ENCODE assay signal across 17 mouse cellular contexts in the genomic region with DNA sequence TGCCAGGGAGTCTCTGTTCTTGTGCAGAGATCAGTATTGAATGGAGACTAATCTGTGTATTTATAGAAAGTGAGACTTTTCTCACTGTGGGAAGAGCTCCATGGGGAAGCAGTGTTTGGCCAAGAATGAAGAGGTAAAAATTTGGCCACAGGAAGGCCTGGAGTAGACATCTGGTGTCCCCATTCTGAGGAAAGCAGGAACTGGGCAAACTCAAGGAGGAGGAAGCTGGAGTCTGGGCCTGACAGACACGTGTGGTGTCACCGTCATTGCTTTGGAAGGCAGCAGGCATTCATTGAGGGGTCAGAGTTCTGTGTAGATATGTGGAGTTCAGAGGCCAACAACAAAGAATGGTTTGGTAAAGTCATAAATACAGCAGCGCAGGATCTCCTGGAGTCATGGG.
DNase-seq lines count a peak whose midpoint lies in the region; ATAC-seq and TF ChIP-seq lines count a peak whose summit lies in the region.
"Had no signal": no experiment of that assay in that cellular context is flagged by ENCODE, and none has a peak within 500 bp of the region (broad histone marks: within the 10 kb centered on the region; RNA-seq: fewer than 3 reads in every experiment).

No protein-coding gene starts in this region.

- no peak for DNase-seq in frontal cortex, postnatal 14 days (ENCODE audit: low spot score in 2 of 2)
- no peak for DNase-seq in stomach, postnatal 0 days (ENCODE audit: low spot score)
- DNase-seq in intestine, embryonic 14.5 days (ENCODE audit: low spot score): no peak
- peak; percentile 29 for DNase-seq in yolk sac, embryonic 10.5 days (ENCODE audit: low spot score)
- DNase-seq in kidney, adult 9 months: no peak
- DNase-seq in layer of hippocampus, adult 18-20 months (ENCODE audit: low spot score in 2 of 2): no peak
- DNase-seq: adrenal gland, postnatal 36 days; kidney, adult 8-10 months; right cerebral cortex, postnatal 25 days; thymus, adult 18-20 months had no signal

- H3K9ac ChIP-seq in stomach, embryonic 15.5 days: no peak overlapping the region
- H3K9ac ChIP-seq in stomach, postnatal 0 days (ENCODE audit: low read length): no peak overlapping the region
- H3K9ac ChIP-seq in intestine, embryonic 14.5 days (ENCODE audit: low read length): no peak overlapping the region
- H3K9ac ChIP-seq: embryonic facial prominence, embryonic 13.5 days; hindbrain, embryonic 15.5 days; lung, embryonic 15.5 days; neural tube, embryonic 12.5 days had no signal

- H3K4me3 ChIP-seq in stomach, embryonic 15.5 days (replicated peaks): no peak overlapping the region
- H3K4me3 ChIP-seq in stomach, postnatal 0 days (ENCODE audit: low read depth, low read length): no peak overlapping the region
- H3K4me3 ChIP-seq in intestine, embryonic 14.5 days (ENCODE audit: low read depth, low read length): no peak overlapping the region
- H3K4me3 ChIP-seq: embryonic facial prominence, embryonic 13.5 days; hindbrain, embryonic 15.5 days; lung, embryonic 15.5 days; neural tube, embryonic 12.5 days had no signal

- 0 out of 2 replicates have a peak overlapping the region, but pooled peaks have one; percentile 13 for H3K27ac ChIP-seq in stomach, embryonic 15.5 days
- H3K27ac ChIP-seq in stomach, postnatal 0 days (replicated peaks): no peak overlapping the region
- H3K27ac ChIP-seq in intestine, embryonic 14.5 days (ENCODE audit: low read depth): 0 out of 2 replicates have a peak overlapping the region, but pooled peaks have one; percentile 22
- H3K27ac ChIP-seq: embryonic facial prominence, embryonic 13.5 days; hindbrain, embryonic 15.5 days; lung, embryonic 15.5 days; neural tube, embryonic 12.5 days had no signal

- no peaks in the 10 kb centered on the region for H3K27me3 ChIP-seq in stomach, embryonic 15.5 days (replicated peaks)
- H3K27me3 ChIP-seq in stomach, postnatal 0 days (ENCODE audit: control insufficient read depth, insufficient read depth, low read length): no peaks in the 10 kb centered on the region
- no peaks in the 10 kb centered on the region for H3K27me3 ChIP-seq in intestine, embryonic 14.5 days (replicated peaks; ENCODE audit: control insufficient read depth, insufficient read depth, low read length)
- H3K27me3 ChIP-seq: embryonic facial prominence, embryonic 13.5 days; hindbrain, embryonic 15.5 days; lung, embryonic 15.5 days; neural tube, embryonic 12.5 days had no signal

- no peak for TF ChIP-seq CTCF in stomach, postnatal 0 days (IDR thresholded peaks at IDR 0.05; ENCODE audit: low read depth)

- no peaks in the 10 kb centered on the region for H3K9me3 ChIP-seq in stomach, embryonic 15.5 days
- H3K9me3 ChIP-seq in stomach, postnatal 0 days (ENCODE audit: control insufficient read depth, low read length): no peaks in the 10 kb centered on the region
- H3K9me3 ChIP-seq in intestine, embryonic 14.5 days (ENCODE audit: control insufficient read depth, low read length): no peaks in the 10 kb centered on the region
- H3K9me3 ChIP-seq: embryonic facial prominence, embryonic 13.5 days; hindbrain, embryonic 15.5 days; lung, embryonic 15.5 days; neural tube, embryonic 12.5 days had no signal

- H3K4me2 ChIP-seq in stomach, embryonic 15.5 days: no peak overlapping the region
- H3K4me2 ChIP-seq in stomach, postnatal 0 days (replicated peaks; ENCODE audit: low read depth): no peak overlapping the region
- H3K4me2 ChIP-seq in intestine, embryonic 14.5 days (ENCODE audit: low read length): no peak overlapping the region
- H3K4me2 ChIP-seq: embryonic facial prominence, embryonic 13.5 days; hindbrain, embryonic 15.5 days; lung, embryonic 15.5 days; neural tube, embryonic 12.5 days had no signal

- H3K4me1 ChIP-seq in stomach, embryonic 15.5 days: no peaks in the 10 kb centered on the region; the same call in 1 of the 2 replicates
- H3K4me1 ChIP-seq in stomach, postnatal 0 days (replicated peaks; ENCODE audit: control insufficient read depth, insufficient read depth): no peaks in the 10 kb centered on the region
- H3K4me1 ChIP-seq in intestine, embryonic 14.5 days (replicated peaks; ENCODE audit: control insufficient read depth, insufficient read depth, low read length): peaks cover 10% of the 10 kb centered on the region; the same call in 1 of the 2 replicates
- H3K4me1 ChIP-seq: neural tube, embryonic 12.5 days had no signal

- ATAC-seq in frontal cortex, adult (ENCODE audit: low TSS enrichment): peak; percentile 70
- no peak for ATAC-seq in stomach, embryonic 15.5 days (ENCODE audit: insufficient read depth, low FRiP score, low read depth)
- ATAC-seq in stomach, postnatal 0 days (ENCODE audit: low FRiP score, low TSS enrichment): no peak
- ATAC-seq in intestine, embryonic 14.5 days (replicated peaks; ENCODE audit: low FRiP score, low TSS enrichment, low read depth): no peak
- ATAC-seq: activated CD4-positive, CD25-positive, alpha-beta regulatory T cell, adult 4 months had no signal

- no peaks in the 10 kb centered on the region for H3K36me3 ChIP-seq in stomach, embryonic 15.5 days
- H3K36me3 ChIP-seq in stomach, postnatal 0 days (ENCODE audit: control insufficient read depth, insufficient read depth, low read length): no peaks in the 10 kb centered on the region
- no peaks in the 10 kb centered on the region for H3K36me3 ChIP-seq in intestine, embryonic 14.5 days (ENCODE audit: control insufficient read depth, insufficient read depth, low read length)
- H3K36me3 ChIP-seq: embryonic facial prominence, embryonic 13.5 days; hindbrain, embryonic 15.5 days; lung, embryonic 15.5 days; neural tube, embryonic 12.5 days had no signal

- WGBS in stomach, embryonic 15.5 days: 73% methylated on average over 3 of the region's 3 CpGs
- 69% methylated on average over 3 of the region's 3 CpGs for WGBS in stomach, postnatal 0 days
- WGBS in intestine, embryonic 14.5 days: 62% methylated on average over 3 of the region's 3 CpGs

- TF ChIP-seq EP300 in stomach, postnatal 0 days (optimal IDR thresholded peaks at IDR 0.05): no peak
